Mouse (Mus musculus) lung, adult 2 months (tissue): Measurements from ENCODE around the gene Acot6.

Experiments
- CTCF ChIP-seq: fragments of 200-500 bp; IDR thresholded peaks from 2 replicates; pipeline ENCODE4 v1.5.1; 2011; ENCODE audit warnings: mild to moderate bottlenecking, low read length, control low read depth; ENCODE audit not compliant: insufficient read depth
- POLR2A ChIP-seq: fragments of 200-500 bp; IDR thresholded peaks from 2 replicates; pipeline ENCODE4 v1.6.1; 2011; ENCODE audit warnings: low read depth, mild to moderate bottlenecking, control low read depth, low read length, borderline replicate concordance; ENCODE audit errors: extremely low read depth

- TF ChIP-seq CTCF (no peak), POLR2A (no peak)
These were observed 28.8 kb upstream of the Acot6 start for GRCm38 (mm10) chr12:84071696-84072095.
